Mouse (Mus musculus) stomach, embryonic 16.5 days (tissue): ENCODE results near the gene Gm38392. TPM values are rescaled to one million over a fixed set of nuclear protein-coding genes. Genes with fewer than 3 reads are reported as not detected.

Experiments used
- ATAC-seq: fragments of 200-750 bp; cut with Nextera tagmentation; 2 replicates; pipeline ENCODE4 v1.8.0; 2017; ENCODE audit warnings: moderate number of reproducible peaks, moderate TSS enrichment; ENCODE audit not compliant: insufficient read depth, low FRiP score
- H3K27ac ChIP-seq: fragments of 300-500 bp; sonication (generic); 2 replicates; pipeline ENCODE4 v1.5.1; 2014; ENCODE audit warnings: low read length
- H3K27me3 ChIP-seq: fragments of 300-500 bp; sonication (generic); 2 replicates; pipeline ENCODE4 v1.6.1; 2014; ENCODE audit warnings: low read length, control low read depth, mixed read lengths; ENCODE audit not compliant: control insufficient read depth, insufficient read depth
- H3K36me3 ChIP-seq: fragments of 300-500 bp; sonication (generic); 2 replicates; pipeline ENCODE4 v1.6.1; 2014; ENCODE audit warnings: low read length; ENCODE audit not compliant: control insufficient read depth, insufficient read depth
- H3K4me1 ChIP-seq: fragments of 300-500 bp; sonication (generic); 2 replicates; pipeline ENCODE4 v1.6.1; 2014; ENCODE audit warnings: low read length, control low read depth, mixed read lengths; ENCODE audit not compliant: control insufficient read depth, insufficient read depth
- H3K4me2 ChIP-seq: fragments of 300-500 bp; sonication (generic); 2 replicates; pipeline ENCODE4 v1.6.1; 2014; ENCODE audit warnings: low read depth, low read length, mixed read lengths
- H3K4me3 ChIP-seq: fragments of 300-500 bp; sonication (generic); replicated peaks from 2 replicates; pipeline ENCODE4 v1.5.1; 2014; ENCODE audit warnings: mild to moderate bottlenecking, low read length
- H3K9ac ChIP-seq: fragments of 300-500 bp; sonication (generic); 2 replicates; pipeline ENCODE4 v1.6.1; 2014; ENCODE audit warnings: low read length
- H3K9me3 ChIP-seq: fragments of 300-500 bp; sonication (generic); replicated peaks from 2 replicates; pipeline ENCODE4 v1.6.1; 2016; ENCODE audit warnings: low read length, control low read depth; ENCODE audit not compliant: control insufficient read depth
- WGBS: fragments of 180-500 bp; shearing (Covaris S2); extraction: QIAGEN DNeasy Blood & Tissue Kit; methylation state at CpG from one replicate; pipeline ENCODE4 v1.1.7; 2014; 5-methylcytosine and 5-hydroxymethylcytosine counted together
- polyA plus RNA-seq: library from polyadenylated mRNA; unstranded; fragments of >200 nt; fragmentation: Nextera tagmentation; extraction: Ambion mirVana; gene quantifications from 2 replicates; pipeline ENCODE4 v1.2.1, GENCODE M21; 2015

Gm38392 gene
- polyA plus RNA-seq, 1 experiment from 2014 or later, result 0.53 TPM

- H3K4me1 ChIP-seq, result no peaks in the 10 kb centered on the region
- H3K4me2 ChIP-seq, result no peak overlapping the region
- H3K4me3 ChIP-seq, result no peak overlapping the region
- no peak overlapping the region for H3K9ac ChIP-seq
- no peak overlapping the region for H3K27ac ChIP-seq
- H3K9me3 ChIP-seq, result no peaks in the 10 kb centered on the region
- H3K27me3 ChIP-seq, result peaks cover 95% of the 10 kb centered on the region
- H3K36me3 ChIP-seq, result no peaks in the 10 kb centered on the region
- ATAC-seq, result no peak
- 6% methylated on average over 3 of the region's 3 CpGs for WGBS
Observed at GRCm38 (mm10) chr3:88208226-88208720, 78.7 kb downstream of the Gm38392 start.

- Histone ChIP-seq H3K36me3 (no peaks in the 10 kb centered on the region), H3K4me2 (no peak overlapping the region), H3K4me3 (no peak overlapping the region), H3K9me3 (no peaks in the 10 kb centered on the region), H3K27me3 (peaks cover 96% of the 10 kb centered on the region), H3K9ac (no peak overlapping the region), H3K27ac (no peak overlapping the region), H3K4me1 (no peaks in the 10 kb centered on the region)
- WGBS, result 4% methylated on average over 14 of the region's 15 CpGs
- ATAC-seq, result no peak
Observed at GRCm38 (mm10) chr3:88207451-88208100, 79.4 kb downstream of the Gm38392 start.

GRCm38 (mm10) chr3:88206901-88207371 is 80.1 kb downstream of the Gm38392 start:
- 3% methylated on average over 14 of the region's 14 CpGs for WGBS
- no peak overlapping the region for H3K27ac ChIP-seq
- no peaks in the 10 kb centered on the region for H3K9me3 ChIP-seq
- H3K4me3 ChIP-seq, result no peak overlapping the region
- H3K4me2 ChIP-seq, result no peak overlapping the region
- no peaks in the 10 kb centered on the region for H3K4me1 ChIP-seq
- H3K27me3 ChIP-seq, result peaks cover 96% of the 10 kb centered on the region
- no peak overlapping the region for H3K9ac ChIP-seq
- ATAC-seq, result no peak
- no peaks in the 10 kb centered on the region for H3K36me3 ChIP-seq

- no peaks in the 10 kb centered on the region for H3K9me3 ChIP-seq
- 5% methylated on average over 3 of the region's 3 CpGs for WGBS
- no peak overlapping the region for H3K9ac ChIP-seq
- no peak for ATAC-seq
- no peaks in the 10 kb centered on the region for H3K36me3 ChIP-seq
- no peak overlapping the region for H3K4me2 ChIP-seq
- no peaks in the 10 kb centered on the region for H3K4me1 ChIP-seq
- H3K27me3 ChIP-seq, result peaks cover 96% of the 10 kb centered on the region
- H3K27ac ChIP-seq, result no peak overlapping the region
- H3K4me3 ChIP-seq, result no peak overlapping the region
Observed at GRCm38 (mm10) chr3:88206500-88206899, 80.5 kb downstream of the Gm38392 start.

GRCm38 (mm10) chr3:88205563-88206491 is 81.2 kb downstream of the Gm38392 start:
- no peak overlapping the region for H3K4me3 ChIP-seq
- H3K4me2 ChIP-seq, result no peak overlapping the region
- WGBS, result 1% methylated on average over 8 of the region's 8 CpGs

GRCm38 (mm10) chr3:88205176-88205562 is 81.8 kb downstream of the Gm38392 start:
- Histone ChIP-seq H3K9ac (no peak overlapping the region), H3K9me3 (no peaks in the 10 kb centered on the region), H3K4me2 (no peak overlapping the region), H3K4me1 (peaks cover 7% of the 10 kb centered on the region; the same call in 1 of the 2 replicates), H3K36me3 (no peaks in the 10 kb centered on the region), H3K27me3 (peaks cover 98% of the 10 kb centered on the region), H3K4me3 (no peak overlapping the region), H3K27ac (no peak overlapping the region)
- WGBS, result 14% methylated on average over 4 of the region's 4 CpGs
- no peak for ATAC-seq

More at GRCm38 (mm10) chr3:88205563-88206491, 81.2 kb downstream of the Gm38392 start:
- ATAC-seq, result no peak
- Histone ChIP-seq H3K9ac (no peak overlapping the region), H3K36me3 (no peaks in the 10 kb centered on the region), H3K4me1 (peaks cover 3% of the 10 kb centered on the region; the same call in 1 of the 2 replicates), H3K27ac (no peak overlapping the region), H3K27me3 (peaks cover 97% of the 10 kb centered on the region), H3K9me3 (no peaks in the 10 kb centered on the region)

- no peaks in the 10 kb centered on the region for H3K36me3 ChIP-seq
- H3K4me1 ChIP-seq, result peaks cover 7% of the 10 kb centered on the region; the same call in 1 of the 2 replicates
- WGBS, result 33% methylated on average over 1 of the region's 1 CpGs
- H3K9me3 ChIP-seq, result no peaks in the 10 kb centered on the region
- H3K9ac ChIP-seq, result no peak overlapping the region
- no peak overlapping the region for H3K27ac ChIP-seq
- H3K4me3 ChIP-seq, result no peak overlapping the region
- H3K4me2 ChIP-seq, result no peak overlapping the region
- ATAC-seq, result no peak
- H3K27me3 ChIP-seq, result peaks cover 96% of the 10 kb centered on the region
Observed at GRCm38 (mm10) chr3:88204751-88205150, 82.3 kb downstream of the Gm38392 start.

GRCm38 (mm10) chr3:88203999-88204700 is 82.9 kb downstream of the Gm38392 start:
- no peaks in the 10 kb centered on the region for H3K36me3 ChIP-seq
- no peak for ATAC-seq
- no peaks in the 10 kb centered on the region for H3K9me3 ChIP-seq
- no peak overlapping the region for H3K27ac ChIP-seq
- H3K4me2 ChIP-seq, result no peak overlapping the region
- H3K4me3 ChIP-seq, result no peak overlapping the region
- peaks cover 7% of the 10 kb centered on the region; the same call in 1 of the 2 replicates for H3K4me1 ChIP-seq
- peaks cover 96% of the 10 kb centered on the region for H3K27me3 ChIP-seq
- no peak overlapping the region for H3K9ac ChIP-seq
- WGBS, result 5% methylated on average over 7 of the region's 7 CpGs
